Mouse (Mus musculus) thymus, adult 2 months (tissue): ENCODE data around the gene Lrrc59.

Source experiments
- CTCF ChIP-seq: fragments of 200-500 bp; IDR thresholded peaks from 2 replicates; pipeline ENCODE4 v1.5.1; 2012; ENCODE audit warnings: mild to moderate bottlenecking, control low read depth, low read length, moderate library complexity, borderline replicate concordance; ENCODE audit not compliant: control insufficient read depth, poor library complexity, insufficient read depth; ENCODE audit errors: extremely low read depth
- POLR2A ChIP-seq: fragments of 200-500 bp; IDR thresholded peaks from 2 replicates; pipeline ENCODE4 v1.6.1; 2012; ENCODE audit warnings: mild to moderate bottlenecking, low read length, control low read depth, moderate library complexity; ENCODE audit not compliant: control insufficient read depth, poor library complexity, insufficient read depth; ENCODE audit errors: extremely low read depth

GRCm38 (mm10) chr11:94681640-94682039 lies 52.1 kb downstream of the Lrrc59 start:
- no peak for TF ChIP-seq CTCF
- no peak for TF ChIP-seq POLR2A
